Mouse (Mus musculus): Measurements from ENCODE around the gene Dnajc16. TPM values are rescaled to one million over a fixed set of nuclear protein-coding genes. Genes with fewer than 3 reads are reported as not detected.

The Dnajc16 gene
- total RNA-seq, 2 experiments from 2014 or later, result 13.2 to 13.3 TPM

DNA sequence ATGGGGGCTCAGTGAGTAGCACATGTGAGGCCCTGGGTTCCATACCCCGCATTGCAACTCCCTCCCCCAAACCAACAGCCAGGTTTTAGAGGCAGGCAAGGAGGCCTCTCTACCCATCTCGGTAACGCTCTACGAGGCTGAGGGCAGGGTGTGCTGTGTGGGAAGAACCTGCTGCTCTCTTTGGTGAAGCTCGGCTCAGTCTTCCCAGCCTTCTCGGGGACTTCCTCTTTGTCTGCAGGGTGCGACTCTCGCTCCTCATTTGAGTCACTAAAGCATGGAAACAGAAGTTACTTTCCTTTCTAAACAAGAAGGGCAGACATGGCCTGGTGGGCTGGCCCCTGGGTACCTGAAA is 24.4 kb downstream of the Dnajc16 start:
- no peak for DNase-seq (ENCODE audit: low spot score)

DNA sequence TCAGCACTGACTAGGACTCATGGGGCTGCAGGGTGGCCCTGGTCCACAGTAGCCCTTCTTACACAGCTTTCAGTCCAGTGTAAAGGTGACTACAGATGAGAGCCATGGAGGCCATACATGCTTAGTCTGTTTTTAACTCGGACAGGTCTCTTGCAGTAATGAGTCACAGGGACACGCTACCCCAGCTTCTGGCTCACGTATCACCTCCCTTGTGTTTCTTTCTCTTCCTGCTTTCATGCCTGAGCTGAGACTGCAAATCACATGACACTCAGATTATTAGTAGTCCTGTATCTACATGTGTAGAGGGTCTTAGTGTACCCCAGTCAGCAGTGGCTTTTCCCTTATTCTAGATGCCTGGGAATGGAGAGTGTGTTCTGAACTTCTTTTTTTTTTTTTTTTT is 25.7 kb downstream of the Dnajc16 start:
- no peak for DNase-seq (ENCODE audit: low spot score)

DNA sequence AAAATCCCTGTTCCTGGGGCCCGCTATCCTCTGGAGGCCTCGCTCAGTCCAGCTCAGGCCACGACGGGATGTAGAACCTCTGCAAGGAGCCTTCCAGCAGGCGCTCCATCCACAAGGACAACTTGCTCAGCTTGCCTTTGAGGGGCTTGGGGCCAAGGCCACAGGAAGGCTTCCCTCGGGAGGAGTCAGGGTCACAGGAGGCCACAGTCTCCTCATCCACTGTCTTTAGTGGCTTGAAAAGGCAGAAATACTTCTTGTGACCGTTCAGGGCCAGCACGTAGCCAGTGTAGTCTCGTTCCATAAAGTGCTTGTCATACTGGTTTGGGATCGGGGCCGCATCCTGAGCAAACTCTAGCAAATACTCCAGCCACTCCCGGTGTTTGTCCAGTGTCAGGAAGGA is 27.3 kb downstream of the Dnajc16 start:
- DNase-seq (ENCODE audit: low spot score), result no peak

DNA sequence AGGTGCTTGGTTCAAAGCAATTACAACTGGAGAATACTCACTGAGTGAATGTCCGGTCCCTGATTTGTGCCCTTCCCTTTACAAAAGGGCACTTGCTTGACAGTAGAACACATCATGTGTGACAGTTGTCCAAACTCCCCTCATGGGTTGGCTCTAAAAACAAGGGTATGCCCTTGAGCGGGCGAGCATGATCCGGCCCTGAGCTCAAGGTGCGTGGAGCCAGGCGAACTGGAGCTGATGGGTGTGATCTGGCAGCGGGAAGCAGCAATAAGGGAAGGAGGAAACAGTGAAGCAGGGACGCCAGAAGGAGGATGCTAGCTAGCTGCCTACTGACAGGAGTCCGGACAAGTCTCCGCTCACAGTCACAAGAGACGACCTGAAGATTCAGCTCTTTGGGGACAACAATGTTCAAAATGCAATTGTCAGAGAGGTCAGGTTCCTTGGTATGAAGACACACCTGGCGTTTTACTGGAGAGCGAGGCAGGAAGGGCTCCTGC is 28.6 kb downstream of the Dnajc16 start:
- no peak for DNase-seq (ENCODE audit: low spot score)

DNA sequence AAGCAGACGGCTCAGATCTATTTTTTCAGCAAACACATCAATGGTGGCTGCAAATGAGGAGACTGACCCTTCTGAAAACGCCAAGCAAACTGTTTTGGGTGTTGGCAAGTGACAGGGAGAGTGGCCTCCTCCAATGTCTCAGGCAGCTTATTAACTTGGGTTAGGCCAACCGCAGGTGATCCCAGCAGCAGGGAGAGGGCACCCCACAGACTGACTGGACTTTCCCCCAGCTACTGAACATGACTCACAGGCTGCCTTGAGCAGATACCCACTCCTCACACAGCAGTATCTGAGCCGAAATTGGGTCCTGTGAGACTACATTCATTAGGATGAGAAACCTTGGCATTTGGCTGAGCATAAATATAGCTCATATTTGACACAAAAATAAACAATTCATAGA is 29.8 kb downstream of the Dnajc16 start:
- no peak for DNase-seq (ENCODE audit: low spot score)

DNA sequence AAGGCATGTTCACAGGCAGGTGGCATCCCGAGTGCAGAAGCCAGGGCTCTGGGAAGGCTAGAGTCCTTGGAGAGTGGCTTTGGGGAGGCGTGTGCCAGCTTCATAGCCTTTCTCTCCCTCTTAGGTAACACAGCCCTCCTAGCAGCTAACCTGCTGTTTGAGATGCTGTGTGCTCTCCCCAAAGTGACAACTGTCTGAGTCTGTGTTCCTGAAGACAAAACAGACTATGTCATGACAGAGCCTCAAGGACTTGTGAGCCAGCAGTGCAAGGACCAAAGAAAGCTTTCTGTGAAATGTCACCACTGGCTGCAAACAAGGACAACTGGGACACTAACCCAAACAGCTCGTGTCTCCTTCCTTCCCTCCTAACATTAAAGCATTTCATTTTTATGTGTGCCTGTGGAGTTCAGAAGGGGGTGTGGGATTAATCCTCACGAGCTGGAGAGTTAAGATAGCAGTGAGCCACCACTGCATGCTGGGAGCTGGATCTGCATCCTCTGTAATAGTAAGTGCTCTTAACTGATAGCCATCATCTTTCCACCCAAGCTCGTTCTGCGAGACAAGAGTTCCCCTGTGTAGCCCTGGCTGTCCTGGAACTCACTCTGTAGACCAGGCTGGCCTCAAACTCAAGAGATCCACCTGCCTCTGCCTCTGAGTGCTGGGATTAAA is 31.7 kb downstream of the Dnajc16 start:
- DNase-seq (ENCODE audit: low spot score), result no peak

DNA sequence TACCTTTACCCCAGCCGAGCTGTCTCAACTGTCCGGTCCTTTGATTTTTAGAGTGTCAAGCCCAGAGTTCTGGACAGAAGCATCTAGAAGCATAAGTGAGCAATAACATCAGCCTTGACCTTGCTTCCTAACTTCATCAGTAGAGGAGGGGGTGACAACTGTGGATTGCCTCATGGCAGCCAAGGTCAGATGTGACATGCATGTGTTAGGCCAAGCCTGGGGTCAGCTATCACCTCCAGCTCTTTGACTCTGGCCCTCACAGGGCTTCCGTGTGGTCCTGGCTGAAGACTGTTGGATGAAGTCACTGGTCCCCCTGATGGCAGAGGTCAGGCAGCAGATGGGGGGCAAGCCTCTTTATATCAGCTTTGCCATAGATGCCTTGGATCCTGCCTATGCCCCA is 33.6 kb downstream of the Dnajc16 start:
- DNase-seq (ENCODE audit: low spot score), result no peak

DNA sequence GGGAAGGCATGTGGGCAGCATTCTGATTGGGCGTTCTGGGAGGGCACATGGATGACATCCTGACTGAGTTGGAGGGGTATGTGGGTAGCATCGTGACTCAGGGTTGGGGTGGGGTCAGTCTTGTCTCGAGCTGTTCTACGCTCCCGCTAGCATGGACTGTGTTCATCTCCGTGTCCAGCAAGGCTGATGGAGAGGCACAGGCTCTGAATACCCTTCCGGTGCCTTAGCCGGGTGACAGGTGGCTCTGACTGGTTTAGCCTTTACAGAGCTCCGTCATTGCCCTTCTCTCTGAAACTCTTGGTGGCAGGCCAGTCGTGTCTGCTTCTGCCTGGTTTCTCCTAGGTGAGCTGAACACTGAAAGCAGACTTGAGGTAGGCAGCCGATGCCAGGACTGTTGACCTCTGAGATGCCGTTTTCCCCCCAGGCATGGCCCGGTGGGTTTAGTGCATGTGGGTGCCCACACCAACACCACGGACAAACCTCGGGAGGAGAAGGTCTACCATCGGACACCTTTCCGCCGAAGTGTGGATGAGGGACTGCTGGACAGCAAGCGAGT is 35.3 kb downstream of the Dnajc16 start:
- DNase-seq (ENCODE audit: low spot score), result no peak

DNA sequence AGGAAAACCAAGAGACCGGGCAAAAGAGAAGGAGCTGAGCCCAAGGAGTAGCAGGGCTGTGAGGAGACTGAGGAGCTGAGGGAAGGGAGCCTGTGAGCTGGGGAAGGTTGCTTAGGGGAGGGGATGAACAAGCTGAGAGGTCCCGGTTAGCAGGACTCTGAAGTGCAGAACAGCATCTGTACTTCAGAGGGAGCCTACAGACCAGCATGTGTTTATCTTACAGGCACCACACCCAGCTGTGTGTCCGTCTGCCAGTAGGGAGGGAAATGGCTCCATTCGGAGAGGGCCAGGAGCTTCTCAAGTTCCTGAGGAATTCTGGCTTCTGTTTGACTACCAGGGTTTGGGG is 38.7 kb downstream of the Dnajc16 start:
- DNase-seq (ENCODE audit: low spot score), result no peak

DNA sequence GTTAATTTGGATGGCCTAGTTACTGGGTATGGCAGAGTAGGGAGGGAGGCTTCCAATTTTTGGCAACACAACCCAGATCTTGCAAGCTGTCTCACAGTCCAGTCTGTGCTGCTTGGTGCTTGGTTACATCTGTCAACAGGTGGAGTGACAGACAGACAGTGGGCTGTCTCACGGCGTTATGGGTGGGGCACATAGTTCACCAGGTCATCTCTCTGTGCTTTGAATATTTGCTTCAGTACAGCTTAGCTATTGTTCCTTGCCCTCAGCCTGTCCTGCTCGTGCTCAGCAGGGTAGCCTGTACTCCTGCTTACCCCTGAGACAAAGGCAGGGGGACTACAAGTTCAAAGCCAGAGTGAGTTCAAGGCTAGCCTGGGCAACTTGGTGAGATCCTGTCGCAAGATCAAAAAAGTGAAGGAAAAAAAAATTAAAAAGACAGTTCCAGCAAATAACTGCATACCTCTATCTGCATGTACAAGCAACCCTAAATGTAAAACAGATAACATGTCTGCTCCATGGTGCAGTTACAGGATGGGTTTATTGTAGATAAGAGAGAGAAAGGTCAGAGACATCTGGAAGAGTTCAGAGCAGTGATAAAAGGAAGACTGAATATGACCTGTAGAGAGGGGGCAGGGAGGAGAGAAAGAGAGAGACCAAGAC is 39.2 kb downstream of the Dnajc16 start:
- DNase-seq (ENCODE audit: low spot score), result no peak

DNA sequence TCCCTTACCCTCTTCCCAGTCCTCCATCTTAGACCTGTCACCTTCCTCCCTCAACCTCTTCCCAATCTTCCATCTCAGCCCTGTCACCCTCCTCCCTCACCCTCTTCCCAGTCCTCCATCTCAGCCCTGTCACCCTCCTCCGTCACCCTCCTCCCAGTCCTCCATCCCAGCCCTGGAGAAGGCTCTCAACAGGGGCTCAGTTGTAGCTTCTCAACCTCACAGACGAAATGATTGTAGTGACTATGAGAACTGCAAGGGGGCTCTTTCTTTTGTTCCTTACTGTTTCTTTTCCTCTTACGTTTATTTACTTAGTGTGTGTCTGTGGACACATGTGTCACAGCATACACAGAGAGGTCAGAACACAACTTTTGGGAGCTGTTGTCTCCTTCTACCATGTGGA is 39.9 kb downstream of the Dnajc16 start:
- DNase-seq (ENCODE audit: low spot score), result no peak

DNA sequence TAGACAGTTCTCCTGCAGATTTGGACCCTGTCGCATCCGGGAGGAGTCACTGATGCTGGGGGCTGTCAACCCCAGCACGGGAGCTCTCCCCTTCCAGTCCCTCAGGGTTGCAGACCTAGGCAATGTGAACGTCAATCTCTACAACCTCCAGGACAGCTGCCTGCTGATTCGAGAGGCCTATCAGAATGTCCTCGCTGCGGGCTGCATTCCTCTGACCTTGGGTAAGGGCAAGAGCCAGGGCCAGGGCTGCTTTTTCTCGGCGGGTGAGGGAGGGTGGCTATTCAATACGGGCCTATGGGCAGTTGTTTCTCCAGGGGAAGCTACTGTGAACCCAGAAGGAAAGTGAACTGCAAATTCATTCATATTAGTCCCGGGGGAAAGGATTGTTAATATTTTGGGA is 41.2 kb downstream of the Dnajc16 start:
- DNase-seq (ENCODE audit: low spot score), result peak; percentile 71

DNA sequence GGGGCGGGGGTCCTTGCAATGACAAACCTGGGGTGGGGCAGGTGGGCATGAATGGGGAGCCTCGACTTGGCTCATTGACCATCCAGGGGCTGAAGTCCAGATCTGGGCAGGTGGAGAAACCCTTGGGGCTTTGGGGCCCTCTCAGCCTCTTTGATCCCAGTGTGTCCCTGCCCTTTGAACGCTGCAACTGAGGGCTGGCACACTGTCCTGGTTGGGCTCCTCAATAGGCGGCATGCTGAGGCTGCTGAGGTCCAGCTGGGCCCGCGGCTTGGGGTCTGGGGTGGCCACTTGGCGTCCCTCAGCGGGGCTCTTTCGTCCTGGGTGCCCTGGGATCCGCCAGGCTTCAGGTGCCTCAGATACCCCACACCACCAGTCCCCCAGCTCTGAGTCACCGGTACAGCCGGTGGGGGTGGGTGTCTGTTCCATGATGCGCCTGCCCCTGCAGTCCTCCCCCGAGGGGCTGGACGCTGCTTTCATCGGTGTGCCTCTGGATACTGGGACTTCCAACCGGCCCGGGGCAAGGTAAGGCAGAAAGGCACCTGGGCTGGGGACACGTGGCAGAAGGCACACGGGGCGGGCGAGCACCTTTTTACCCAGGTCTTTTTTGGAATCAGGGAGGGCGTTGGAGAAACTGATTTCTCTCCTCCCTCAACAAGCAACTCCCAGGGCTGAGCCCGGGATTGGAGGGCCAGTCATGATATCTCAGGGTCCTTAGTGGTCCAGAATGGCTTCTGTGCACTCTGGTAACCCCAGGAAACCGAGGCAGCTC is 44.0 kb downstream of the Dnajc16 start, which contains the start of gene Agmat:
Gene Agmat (plus strand): TSS at position 95 of the 769 bp plus-strand sequence.
- DNase-seq (ENCODE audit: low spot score), result no peak

DNA sequence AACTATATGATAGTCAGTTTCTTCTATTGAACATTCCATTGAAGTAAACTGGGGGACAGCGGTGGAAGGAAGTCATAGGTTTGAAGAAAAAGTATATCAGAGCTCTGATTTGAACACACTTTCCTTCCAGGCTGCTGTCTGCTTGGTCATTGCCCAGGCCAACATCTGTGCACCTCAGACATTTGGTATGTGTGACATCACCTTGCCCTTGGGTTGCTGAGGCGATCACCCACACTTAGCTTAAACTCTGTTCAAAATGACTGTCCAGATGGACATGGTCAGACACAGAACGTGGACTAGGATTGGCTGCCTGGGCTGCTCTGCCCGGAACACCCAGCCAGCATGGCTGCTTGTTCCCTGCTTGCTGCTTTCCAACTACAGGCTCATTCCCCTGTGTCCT is 48.4 kb downstream of the Dnajc16 start:
- DNase-seq (ENCODE audit: low spot score), result no peak

DNA sequence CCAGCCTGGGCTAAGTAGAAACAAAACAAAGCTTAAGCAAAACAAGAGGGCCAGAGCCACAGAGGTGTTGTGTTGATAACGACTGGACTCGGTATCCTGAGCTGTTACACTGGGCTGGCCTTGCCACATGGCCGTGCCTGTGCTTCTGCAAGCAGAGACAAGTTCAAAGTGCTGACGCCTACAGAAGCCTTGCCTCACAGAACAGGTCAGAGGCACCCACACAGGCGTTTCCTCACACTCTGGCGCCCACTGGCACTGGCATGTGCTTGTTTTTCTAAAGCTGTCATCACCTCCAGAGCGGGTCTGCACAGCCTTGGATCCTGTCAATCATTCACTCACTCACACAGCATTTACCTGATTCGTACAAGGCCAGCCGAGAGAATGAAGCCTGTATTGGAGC is 48.9 kb downstream of the Dnajc16 start:
- no peak for DNase-seq (ENCODE audit: low spot score)

DNA sequence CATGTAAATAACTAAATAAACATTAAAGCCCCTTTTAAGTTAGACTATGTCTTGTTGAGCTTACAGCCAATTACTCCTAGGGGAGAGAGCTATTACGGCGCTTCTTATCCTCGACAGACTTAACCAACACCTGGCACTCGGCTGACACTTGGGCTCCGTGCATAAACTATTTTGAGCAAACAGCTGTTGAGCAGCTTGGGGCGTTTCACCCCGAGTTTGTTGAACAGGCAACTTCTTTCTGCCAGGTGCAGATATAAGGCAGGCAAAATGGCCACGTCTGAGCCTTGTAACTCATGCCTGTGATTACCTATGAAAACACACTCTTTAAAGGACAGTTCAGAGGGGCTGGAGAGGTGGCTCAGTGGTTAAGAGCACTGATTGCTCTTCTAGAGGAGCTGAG is 52.7 kb downstream of the Dnajc16 start:
- no peak for DNase-seq (ENCODE audit: low spot score)

DNA sequence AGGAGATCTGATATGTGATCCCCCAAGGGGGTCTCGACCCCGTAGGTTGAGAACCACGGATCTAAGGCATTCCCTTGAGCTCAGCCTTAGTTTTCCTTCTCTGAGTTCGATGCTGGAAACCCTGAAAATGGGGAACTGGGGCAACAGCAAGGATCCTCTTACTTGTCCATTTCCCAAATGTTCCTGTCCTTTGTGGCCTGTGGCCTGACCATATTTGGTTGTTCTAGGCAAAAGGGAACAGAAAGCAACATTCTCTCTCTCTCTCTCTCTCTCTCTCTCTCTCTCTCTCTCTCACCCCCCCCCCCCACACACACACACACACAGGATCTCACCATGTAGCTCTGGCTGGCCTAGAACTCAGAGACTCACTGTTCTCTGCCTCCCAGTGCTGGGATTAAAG is 53.9 kb downstream of the Dnajc16 start:
- DNase-seq (ENCODE audit: low spot score), result no peak

DNA sequence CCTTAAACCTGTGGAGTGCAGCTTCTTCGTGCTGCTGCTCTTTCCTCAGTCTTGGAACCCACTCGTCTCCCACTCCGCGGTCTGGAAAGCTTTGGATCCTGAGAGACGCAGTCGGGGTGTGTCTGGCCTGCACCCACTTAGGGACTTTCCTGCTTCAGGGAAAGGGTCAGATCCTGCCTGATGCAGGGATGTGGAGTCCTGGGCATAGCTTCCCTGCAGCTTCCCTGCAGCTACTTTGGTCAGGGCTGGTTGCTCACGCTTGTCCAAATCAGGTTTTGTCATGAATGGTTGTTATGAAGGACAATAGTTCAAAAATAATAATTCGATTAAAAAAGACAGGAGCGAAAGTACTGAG is 55.5 kb downstream of the Dnajc16 start:
- no peak for DNase-seq (ENCODE audit: low spot score)

DNA sequence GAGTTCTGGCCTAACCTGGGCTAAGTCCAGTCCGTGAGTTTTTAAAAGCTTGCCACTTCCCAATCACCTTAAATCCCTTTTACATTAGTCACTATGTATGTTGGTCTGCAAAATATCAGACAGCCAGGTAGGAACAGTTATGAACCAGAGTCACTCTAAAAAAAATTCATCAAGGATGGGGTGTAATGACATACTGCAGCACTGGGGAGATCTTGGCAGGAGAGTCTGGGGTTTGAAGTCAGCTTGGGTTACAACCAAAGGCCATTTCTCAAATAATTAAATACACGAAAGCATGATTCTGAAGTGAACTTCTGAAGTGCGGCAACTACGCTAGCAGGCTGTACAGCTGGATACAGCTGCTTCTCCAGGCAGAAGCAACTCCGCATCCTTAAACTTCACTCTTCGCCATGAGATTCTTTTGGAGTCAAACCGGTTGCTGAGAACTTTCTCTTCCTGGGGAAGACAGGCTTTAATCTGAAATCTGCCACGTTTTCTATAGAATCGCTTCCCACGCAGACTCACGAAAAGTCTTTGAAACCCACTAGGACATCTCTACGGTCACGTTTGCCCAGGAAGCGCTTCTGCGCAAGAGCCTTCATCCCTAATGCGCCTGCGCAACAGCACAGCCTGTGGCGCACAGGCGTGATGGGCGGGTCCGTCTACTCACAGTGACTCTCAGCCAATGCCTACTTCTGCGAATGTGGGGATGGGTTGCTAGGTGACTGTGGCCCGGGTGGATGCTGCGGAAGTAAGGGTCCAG is 56.1 kb downstream of the Dnajc16 start:
- peak; percentile 90 for DNase-seq (ENCODE audit: low spot score)

DNA sequence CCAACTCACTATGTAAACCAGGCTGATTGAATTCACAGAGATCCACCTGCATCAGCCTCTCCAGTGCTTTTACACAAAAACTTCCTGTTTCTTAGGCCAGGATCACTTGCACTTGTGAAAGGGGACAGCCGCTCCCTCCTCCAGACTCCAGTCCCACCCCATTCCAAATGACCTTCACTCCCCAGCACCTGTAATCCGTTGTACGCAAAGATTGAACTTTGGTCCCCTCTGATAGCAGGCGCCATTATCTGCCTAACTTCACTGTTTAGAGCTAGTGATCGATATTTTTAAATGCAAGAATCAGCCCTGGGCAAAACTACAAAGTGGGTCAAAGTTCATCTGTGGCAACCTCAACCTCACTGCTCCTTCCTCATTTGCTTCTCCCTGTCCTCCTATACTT is 59.0 kb downstream of the Dnajc16 start:
- no peak for DNase-seq (ENCODE audit: low spot score)

DNA sequence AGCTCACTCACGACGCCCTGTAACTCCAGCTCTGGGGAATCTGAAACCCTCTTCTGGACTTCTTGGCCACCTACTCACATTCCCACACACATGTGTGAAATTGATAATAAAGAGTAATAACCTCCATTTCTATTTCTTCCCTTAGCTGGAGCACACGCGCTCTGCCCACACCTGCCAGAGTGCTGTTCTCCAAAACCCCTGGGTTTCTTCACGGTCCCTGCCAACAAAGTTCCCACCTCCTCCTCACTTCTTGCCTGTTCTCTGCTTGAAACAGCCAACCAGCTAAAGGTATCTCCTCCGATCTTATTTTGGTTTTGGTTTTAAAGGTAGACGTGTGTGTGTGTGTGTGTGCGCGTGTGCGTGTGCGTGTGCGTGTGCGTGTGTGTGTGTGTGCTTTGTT is 60.3 kb downstream of the Dnajc16 start:
- DNase-seq (ENCODE audit: low spot score), result no peak

DNA sequence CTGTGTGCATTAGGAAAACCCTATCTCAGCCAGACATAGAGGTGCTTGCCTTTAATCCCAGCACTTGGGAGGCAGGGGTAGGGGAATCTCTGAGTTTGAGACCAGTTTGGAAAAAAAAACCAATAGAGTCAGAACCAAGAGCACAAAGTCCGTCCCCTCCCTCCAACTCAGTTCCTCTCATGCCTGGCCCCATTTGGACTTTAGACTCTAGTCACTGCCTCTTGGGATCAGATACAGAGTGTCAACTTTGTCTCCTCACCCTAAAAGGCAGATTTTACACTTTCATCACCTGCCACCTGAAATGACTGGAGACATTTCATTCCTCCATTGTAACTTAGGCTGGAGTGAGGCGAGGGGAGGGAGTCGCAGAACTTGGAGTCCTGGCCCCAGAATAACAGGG is 61.5 kb downstream of the Dnajc16 start:
- DNase-seq (ENCODE audit: low spot score), result no peak
